Mouse (Mus musculus): ENCODE data around the gene Psen1. TPM values are rescaled to one million over a fixed set of nuclear protein-coding genes. Genes with fewer than 3 reads are reported as not detected.
A peak's percentile ranks its signal among the peaks of the same experiment; 100 is the strongest.

Psen1 gene
- total and polyA plus RNA-seq, 3 experiments, result 28.4 to 61.1 (median 45.8) TPM

GRCm38 (mm10) chr12:83738651-83739050 lies 50.7 kb downstream of the Psen1 start:
- H3K36me3 ChIP-seq (replicated peaks in 1 of 2; ENCODE audit: control insufficient read depth in 1 of 2, insufficient read depth in 1 of 2, low read length in 1 of 2), result peaks cover 14 to 37% of the 10 kb centered on the region in 2 experiments
- peak; percentile 55 for DNase-seq (ENCODE audit: extremely low read depth)
- in situ Hi-C loops (cut with MboI; ENCODE audit: low pct_ligation_motif_present, low pct_unique_long_range_greater_than_20kb, low sequenced_read_pairs), result no loop called here
- dilution Hi-C loops (cut with MboI; ENCODE audit: extremely low pct_ligation_motif_present, extremely low pct_unique_long_range_greater_than_20kb, low sequenced_read_pairs), result no loop called here
- no peak overlapping the region for H3K27ac ChIP-seq (ENCODE audit: insufficient read depth, low read depth)
- H3K9ac ChIP-seq (ENCODE audit: insufficient read depth, low read depth), result no peak overlapping the region
- H3K9me3 ChIP-seq (replicated peaks; ENCODE audit: low read length), result no peaks in the 10 kb centered on the region
- H3K79me2 ChIP-seq (replicated peaks; ENCODE audit: control insufficient read depth, extremely low read depth, insufficient read depth, poor library complexity, severe bottlenecking), result no peaks in the 10 kb centered on the region
- peak; percentile 35; the same call in 1 of the 2 replicates for TF ChIP-seq MYC (IDR thresholded peaks at IDR 0.05; ENCODE audit: low read depth, low read length)
- no peak; the same call in 1 of the 2 replicates for TF ChIP-seq JUN (IDR thresholded peaks at IDR 0.05; ENCODE audit: insufficient read depth, low read depth, low read length)
- no peak for TF ChIP-seq MAZ (IDR thresholded peaks at IDR 0.05; ENCODE audit: low read depth, low read length)
- TF ChIP-seq ZMIZ1 (IDR thresholded peaks at IDR 0.05; ENCODE audit: low read depth, low read length), result no peak
- no peak for TF ChIP-seq POLR2AphosphoS2 (IDR thresholded peaks at IDR 0.05; ENCODE audit: low read depth, low read length)
- TF ChIP-seq ZC3H11A (IDR thresholded peaks at IDR 0.05; ENCODE audit: low read depth, low read length), result no peak
- no peak for TF ChIP-seq JUND (conservative IDR thresholded peaks at IDR 0.05; ENCODE audit: low read depth, low read length)
- TF ChIP-seq SIN3A (IDR thresholded peaks at IDR 0.05; ENCODE audit: low read length), result no peak
- no peak for TF ChIP-seq HCFC1 (IDR thresholded peaks at IDR 0.05; ENCODE audit: low read depth, low read length)
- no peak for TF ChIP-seq TCF12 (IDR thresholded peaks at IDR 0.05; ENCODE audit: low read depth, low read length)
- TF ChIP-seq UBTF (IDR thresholded peaks at IDR 0.05; ENCODE audit: low read depth, low read length), result no peak
- TF ChIP-seq ETS1 (conservative IDR thresholded peaks at IDR 0.05; ENCODE audit: low read depth, low read length), result no peak; the same call in 1 of the 2 replicates
- TF ChIP-seq MEF2A (IDR thresholded peaks at IDR 0.05; ENCODE audit: borderline replicate concordance, low read depth, low read length), result peak; percentile 49; the same call in 1 of the 2 replicates
- peak; percentile 85 for TF ChIP-seq ZNF384 (IDR thresholded peaks at IDR 0.05; ENCODE audit: low read depth, low read length)
- TF ChIP-seq MAFK (IDR thresholded peaks at IDR 0.05; ENCODE audit: insufficient replicate concordance, low read length), result no peak
- no peak for TF ChIP-seq POLR2A (IDR thresholded peaks at IDR 0.05; ENCODE audit: low read depth, low read length)
- no peak for TF ChIP-seq NRF1 (IDR thresholded peaks at IDR 0.05; ENCODE audit: low read depth, low read length)
- peak; percentile 42 for TF ChIP-seq BHLHE40 (IDR thresholded peaks at IDR 0.05; ENCODE audit: low read depth, low read length)
- H3K4me2 ChIP-seq (ENCODE audit: insufficient read depth, low read depth, poor library complexity, severe bottlenecking), result no peak overlapping the region
- no peaks in the 10 kb centered on the region for H3K27me3 ChIP-seq (replicated peaks)
- H3K4me3 ChIP-seq (replicated peaks in 1 of 3; ENCODE audit: low read depth in 2 of 3, low read length in 2 of 3, poor library complexity in 1 of 3), result no peak overlapping the region
- peaks cover 0 to 22% of the 10 kb centered on the region in 2 experiments; a peak in 1 of 4 replicates for H3K4me1 ChIP-seq (ENCODE audit: control insufficient read depth in 1 of 2, insufficient read depth in 2 of 2)

- no peak overlapping the region for H3K27ac ChIP-seq (ENCODE audit: insufficient read depth, low read depth)
- TF ChIP-seq ZMIZ1 (IDR thresholded peaks at IDR 0.05; ENCODE audit: low read depth, low read length), result no peak
- no peak for TF ChIP-seq HCFC1 (IDR thresholded peaks at IDR 0.05; ENCODE audit: low read depth, low read length)
- TF ChIP-seq RAD21 (IDR thresholded peaks at IDR 0.05; ENCODE audit: low read depth, low read length), result no peak
- no peak for TF ChIP-seq GABPA (IDR thresholded peaks at IDR 0.05; ENCODE audit: insufficient replicate concordance, low read depth, low read length)
- no peak for TF ChIP-seq MAZ (IDR thresholded peaks at IDR 0.05; ENCODE audit: low read depth, low read length)
- TF ChIP-seq NELFE (IDR thresholded peaks at IDR 0.05; ENCODE audit: low read depth, low read length), result no peak
- TF ChIP-seq JUN (IDR thresholded peaks at IDR 0.05; ENCODE audit: insufficient read depth, low read depth, low read length), result no peak
- no peak for TF ChIP-seq MAX (IDR thresholded peaks at IDR 0.05; ENCODE audit: low read length)
- no peak for TF ChIP-seq ZNF384 (IDR thresholded peaks at IDR 0.05; ENCODE audit: low read depth, low read length)
- TF ChIP-seq USF2 (conservative IDR thresholded peaks at IDR 0.05; ENCODE audit: low read depth, low read length), result no peak
- TF ChIP-seq USF1 (IDR thresholded peaks at IDR 0.05; ENCODE audit: low read depth, low read length), result no peak
- no peak for TF ChIP-seq ETS1 (conservative IDR thresholded peaks at IDR 0.05; ENCODE audit: low read depth, low read length)
- no peak for TF ChIP-seq TCF12 (IDR thresholded peaks at IDR 0.05; ENCODE audit: low read depth, low read length)
- no peak for TF ChIP-seq MAFK (IDR thresholded peaks at IDR 0.05; ENCODE audit: insufficient replicate concordance, low read length)
- TF ChIP-seq TBP (conservative IDR thresholded peaks at IDR 0.05; ENCODE audit: low read depth, low read length), result no peak
- no peak for TF ChIP-seq MYC (IDR thresholded peaks at IDR 0.05; ENCODE audit: low read depth, low read length)
- TF ChIP-seq PAX5 (IDR thresholded peaks at IDR 0.05; ENCODE audit: low read length), result no peak
- TF ChIP-seq JUND (conservative IDR thresholded peaks at IDR 0.05; ENCODE audit: low read depth, low read length), result no peak
- TF ChIP-seq ZC3H11A (IDR thresholded peaks at IDR 0.05; ENCODE audit: low read depth, low read length), result no peak
- TF ChIP-seq NRF1 (IDR thresholded peaks at IDR 0.05; ENCODE audit: low read depth, low read length), result no peak
- in situ Hi-C loops (cut with MboI; ENCODE audit: low pct_ligation_motif_present, low pct_unique_long_range_greater_than_20kb, low sequenced_read_pairs), result no loop called here
- H3K79me2 ChIP-seq (replicated peaks; ENCODE audit: control insufficient read depth, extremely low read depth, insufficient read depth, poor library complexity, severe bottlenecking), result no peaks in the 10 kb centered on the region
- peaks cover 0 to 22% of the 10 kb centered on the region in 2 experiments; a peak in 1 of 4 replicates for H3K4me1 ChIP-seq (ENCODE audit: control insufficient read depth in 1 of 2, insufficient read depth in 2 of 2)
- no peak for DNase-seq (ENCODE audit: extremely low read depth)
- dilution Hi-C loops (cut with MboI; ENCODE audit: extremely low pct_ligation_motif_present, extremely low pct_unique_long_range_greater_than_20kb, low sequenced_read_pairs), result no loop called here
- H3K9me3 ChIP-seq (replicated peaks; ENCODE audit: low read length), result no peaks in the 10 kb centered on the region
- H3K27me3 ChIP-seq (replicated peaks), result no peaks in the 10 kb centered on the region
- H3K36me3 ChIP-seq (replicated peaks in 1 of 2; ENCODE audit: control insufficient read depth in 1 of 2, insufficient read depth in 1 of 2, low read length in 1 of 2), result peaks cover 0 to 7% of the 10 kb centered on the region in 2 experiments
- no peak overlapping the region for H3K4me2 ChIP-seq (ENCODE audit: insufficient read depth, low read depth, poor library complexity, severe bottlenecking)
- H3K4me3 ChIP-seq (replicated peaks in 1 of 3; ENCODE audit: low read depth in 2 of 3, low read length in 2 of 3, poor library complexity in 1 of 3), result no peak overlapping the region
- no peak overlapping the region for H3K9ac ChIP-seq (ENCODE audit: insufficient read depth, low read depth)
Measured at GRCm38 (mm10) chr12:83741722-83742121, 53.8 kb downstream of the Psen1 start.

Measured in CH12.LX (cell line).